Mouse (Mus musculus) cerebellum, postnatal 36 days (tissue): Measurements from ENCODE around the gene Abi1.
"Not testable (repeated sequence)": the region's sequence is repeated elsewhere in the genome, so short reads cannot be mapped to it uniquely, and the experiment has no call there.

Source experiments
- DNase-seq, 2 experiments: peaks; one replicate each; pipeline ENCODE4 v3.0.0; 2021 to 2022; ENCODE audit warnings: mixed read lengths in 2 of 2

The Abi1 gene

GRCm38 (mm10) chr2:23040001-23040646 is at the start of gene Abi1:
Gene Abi1, minus strand, starts transcription at chr2:23040241.
- peak; percentile 88 for DNase-seq

GRCm38 (mm10) chr2:23084540-23084939 is 44.5 kb upstream of the Abi1 start:
- no peak for DNase-seq

GRCm38 (mm10) chr2:23078588-23078987 is 38.5 kb upstream of the Abi1 start:
- no peak for DNase-seq

- DNase-seq: no peak
These were observed 37.7 kb upstream of the Abi1 start for GRCm38 (mm10) chr2:23077693-23078092.

GRCm38 (mm10) chr2:23076783-23077182 is 36.7 kb upstream of the Abi1 start:
- DNase-seq: no peak

- DNase-seq: no peak
These were observed 35.8 kb upstream of the Abi1 start for GRCm38 (mm10) chr2:23075846-23076245.

GRCm38 (mm10) chr2:23071406-23071805 is 31.4 kb upstream of the Abi1 start:
- no peak for DNase-seq

GRCm38 (mm10) chr2:23070491-23070890 is 30.4 kb upstream of the Abi1 start:
- DNase-seq: no peak

GRCm38 (mm10) chr2:23068894-23069744 is 29.1 kb upstream of the Abi1 start:
- DNase-seq: peak; percentile 92 to 95

- no peak for DNase-seq
These were observed 28.3 kb upstream of the Abi1 start for GRCm38 (mm10) chr2:23068370-23068737.

- peak; percentile 93 to 96 for DNase-seq
These were observed 27.7 kb upstream of the Abi1 start, which contains the start of gene Acbd5 for GRCm38 (mm10) chr2:23067552-23068369. Gene Acbd5, plus strand, starts transcription at chr2:23068167.

GRCm38 (mm10) chr2:23052523-23052922 is 12.5 kb upstream of the Abi1 start:
- no peak for DNase-seq

- DNase-seq: no peak
These were observed 11.8 kb upstream of the Abi1 start for GRCm38 (mm10) chr2:23051890-23052289.

GRCm38 (mm10) chr2:23048006-23048405 is 8.0 kb upstream of the Abi1 start:
- DNase-seq: no peak

- DNase-seq: no peak
These were observed 5.7 kb upstream of the Abi1 start for GRCm38 (mm10) chr2:23045703-23046102.

- DNase-seq: no peak
These were observed 2.1 kb upstream of the Abi1 start for GRCm38 (mm10) chr2:23042189-23042588.

- DNase-seq: no peak
These were observed 1.4 kb upstream of the Abi1 start for GRCm38 (mm10) chr2:23041457-23041856.

GRCm38 (mm10) chr2:23040690-23041089 is 649 bp upstream of the Abi1 start:
- not testable (repeated sequence) for DNase-seq

- DNase-seq: no peak
These were observed 700 bp downstream of the Abi1 start for GRCm38 (mm10) chr2:23039082-23040000.

GRCm38 (mm10) chr2:23035467-23035866 is 4.6 kb downstream of the Abi1 start:
- no peak for DNase-seq

GRCm38 (mm10) chr2:23034692-23035435 is 5.2 kb downstream of the Abi1 start:
- DNase-seq: no peak
